Mouse (Mus musculus) myocyte (in vitro differentiated cells): ENCODE results near the gene Lhfpl3. TPM values are rescaled to one million over a fixed set of nuclear protein-coding genes. Genes with fewer than 3 reads are reported as not detected.

ENCODE experiments used
- H3K27me3 ChIP-seq: one replicate; pipeline ENCODE4 v1.6.1; 2011; ENCODE audit not compliant: control insufficient read depth, insufficient read depth, insufficient read length
- H3K36me3 ChIP-seq: one replicate; pipeline ENCODE4 v1.6.1; 2011; ENCODE audit not compliant: control insufficient read depth, insufficient read depth
- H3K4me2 ChIP-seq: one replicate; pipeline ENCODE4 v1.6.1; 2011; ENCODE audit warnings: low read depth, control low read depth
- H3K4me3 ChIP-seq: one replicate; pipeline ENCODE4 v1.5.1; 2011; ENCODE audit warnings: mild to moderate bottlenecking, control low read depth, moderate library complexity
- H3K79me2 ChIP-seq: one replicate; pipeline ENCODE4 v1.6.1; 2011; ENCODE audit not compliant: control insufficient read depth, insufficient read depth
- H3ac ChIP-seq: one replicate; pipeline ENCODE4 v1.6.1; 2011; ENCODE audit not compliant: control insufficient read depth, insufficient read length
- CEBPB ChIP-seq: IDR thresholded peaks from 2 replicates; pipeline ENCODE4 v1.6.1; 2011; ENCODE audit warnings: mild to moderate bottlenecking, moderate library complexity; ENCODE audit not compliant: poor library complexity, insufficient read depth, severe bottlenecking
- E2F4 ChIP-seq: IDR thresholded peaks from one replicate; pipeline ENCODE4 v1.6.1; 2011; ENCODE audit warnings: mild to moderate bottlenecking, control low read depth, moderate library complexity; ENCODE audit not compliant: insufficient read depth
- MAX ChIP-seq: IDR thresholded peaks from one replicate; pipeline ENCODE4 v1.6.1; 2011; ENCODE audit warnings: low read depth, mild to moderate bottlenecking, control low read depth
- MYOD1 ChIP-seq, 3 experiments: IDR thresholded peaks; one replicate each; pipeline ENCODE4 v1.6.1; 2011; ENCODE audit warnings: control low read depth in 2 of 3, low read depth in 2 of 3, mild to moderate bottlenecking in 2 of 3, moderate library complexity in 1 of 3; ENCODE audit not compliant: insufficient read length in 2 of 3, control insufficient read depth in 1 of 3
- MYOG ChIP-seq, 3 experiments: IDR thresholded peaks; one replicate each; pipeline ENCODE4 v1.6.1; 2011; ENCODE audit warnings: control low read depth in 2 of 3, low read depth in 2 of 3, mild to moderate bottlenecking in 2 of 3; ENCODE audit not compliant: insufficient read length in 2 of 3, control insufficient read depth in 1 of 3, insufficient read depth in 1 of 3
- POLR2A ChIP-seq: IDR thresholded peaks from one replicate; pipeline ENCODE4 v1.6.1; 2011; ENCODE audit warnings: low read depth, mild to moderate bottlenecking, control low read depth, moderate library complexity; ENCODE audit not compliant: insufficient read length
- POLR2AphosphoS2 ChIP-seq: IDR thresholded peaks from one replicate; pipeline ENCODE4 v1.6.1; 2011; ENCODE audit warnings: low read depth, control low read depth; ENCODE audit not compliant: insufficient read length
- REST ChIP-seq: IDR thresholded peaks from one replicate; pipeline ENCODE4 v1.6.1; 2011; ENCODE audit warnings: mild to moderate bottlenecking, control low read depth, moderate library complexity; ENCODE audit not compliant: insufficient read depth, insufficient read length
- SRF ChIP-seq: IDR thresholded peaks from one replicate; pipeline ENCODE4 v1.6.1; 2011; ENCODE audit warnings: low read depth; ENCODE audit not compliant: control insufficient read depth, insufficient read length
- TCF12 ChIP-seq: IDR thresholded peaks from one replicate; pipeline ENCODE4 v1.6.1; 2011; ENCODE audit warnings: mild to moderate bottlenecking, control low read depth; ENCODE audit not compliant: poor library complexity, insufficient read depth, severe bottlenecking
- TCF3 ChIP-seq: IDR thresholded peaks from one replicate; pipeline ENCODE4 v1.6.1; 2011; ENCODE audit warnings: low read depth, control low read depth; ENCODE audit not compliant: insufficient read length
- USF1 ChIP-seq: IDR thresholded peaks from one replicate; pipeline ENCODE4 v1.6.1; 2011; ENCODE audit warnings: low read depth, mild to moderate bottlenecking, control low read depth, moderate library complexity
- polyA plus RNA-seq: library from polyadenylated mRNA; unstranded; fragments of >200 nt; fragmentation: generic; extraction: Trizol; gene quantifications from one replicate; pipeline ENCODE4 v1.2.1, GENCODE M21; 2012; ENCODE audit warnings: missing spikeins

Gene Lhfpl3
- polyA plus RNA-seq, 1 experiment: 0.01 TPM

DNA sequence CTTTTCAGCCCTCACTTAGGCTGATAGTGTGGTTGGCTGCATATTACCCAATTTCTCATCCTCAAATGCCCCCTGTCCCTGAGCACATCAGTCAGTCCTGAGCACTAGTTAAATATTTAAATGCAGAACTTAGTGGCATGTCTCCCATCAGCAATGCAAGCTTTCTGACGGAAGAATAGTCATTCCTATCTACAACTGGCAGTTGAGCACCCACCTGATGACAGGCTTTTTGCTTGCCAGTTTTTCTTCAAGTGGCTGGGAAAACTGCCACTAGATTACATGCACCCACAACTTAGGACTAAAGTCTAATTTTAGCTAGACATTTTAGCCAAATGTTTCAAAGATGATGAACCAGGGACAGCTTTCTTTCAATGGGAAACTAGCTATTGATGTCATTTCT lies 260.3 kb downstream of the Lhfpl3 start:
- TF ChIP-seq E2F4 (no peak), REST (no peak), CEBPB (no peak), MYOG (IDR thresholded peaks at IDR 0.05; ENCODE audit: control insufficient read depth in 1 of 3, insufficient read depth in 1 of 3, insufficient read length in 2 of 3, low read depth in 2 of 3) (no peak), TCF12 (no peak), SRF (no peak), POLR2A (no peak), MYOD1 (IDR thresholded peaks at IDR 0.05; ENCODE audit: control insufficient read depth in 1 of 3, insufficient read length in 2 of 3, low read depth in 2 of 3) (no peak), MAX (no peak), USF1 (no peak), TCF3 (no peak), POLR2AphosphoS2 (no peak)
- Histone ChIP-seq H3K36me3 (no peaks in the 10 kb centered on the region), H3K4me3 (no peak overlapping the region), H3K4me2 (no peak overlapping the region), H3ac (no peak overlapping the region), H3K27me3 (no peaks in the 10 kb centered on the region), H3K79me2 (no peaks in the 10 kb centered on the region)

DNA sequence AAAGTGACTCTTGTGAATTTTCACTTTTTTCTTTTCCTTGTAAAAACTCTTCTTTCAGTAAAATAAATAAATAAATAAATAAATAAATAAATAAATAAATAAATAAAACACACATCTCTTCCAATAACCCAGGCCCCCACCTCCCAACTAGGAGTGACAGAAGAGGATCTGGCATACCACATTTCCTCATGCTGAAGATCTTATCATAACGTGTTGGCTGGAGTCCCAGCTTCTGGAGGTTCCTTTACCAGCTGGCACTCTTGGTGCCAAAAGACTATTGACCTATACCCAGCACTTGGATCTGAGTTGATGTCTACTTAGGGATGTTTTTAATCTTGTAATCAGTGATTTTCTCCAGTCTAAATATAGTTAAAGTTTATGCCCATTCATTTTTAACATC lies 264.6 kb downstream of the Lhfpl3 start:
- Histone ChIP-seq H3ac (no peak overlapping the region), H3K36me3 (no peaks in the 10 kb centered on the region), H3K27me3 (no peaks in the 10 kb centered on the region), H3K79me2 (no peaks in the 10 kb centered on the region), H3K4me2 (no peak overlapping the region), H3K4me3 (no peak overlapping the region)
- TF ChIP-seq SRF (no peak), REST (no peak), MYOG (IDR thresholded peaks at IDR 0.05; ENCODE audit: control insufficient read depth in 1 of 3, insufficient read depth in 1 of 3, insufficient read length in 2 of 3, low read depth in 2 of 3) (no peak), POLR2A (no peak), E2F4 (no peak), TCF12 (no peak), MAX (no peak), POLR2AphosphoS2 (no peak), TCF3 (no peak), USF1 (no peak), MYOD1 (IDR thresholded peaks at IDR 0.05; ENCODE audit: control insufficient read depth in 1 of 3, insufficient read length in 2 of 3, low read depth in 2 of 3) (no peak), CEBPB (no peak)

DNA sequence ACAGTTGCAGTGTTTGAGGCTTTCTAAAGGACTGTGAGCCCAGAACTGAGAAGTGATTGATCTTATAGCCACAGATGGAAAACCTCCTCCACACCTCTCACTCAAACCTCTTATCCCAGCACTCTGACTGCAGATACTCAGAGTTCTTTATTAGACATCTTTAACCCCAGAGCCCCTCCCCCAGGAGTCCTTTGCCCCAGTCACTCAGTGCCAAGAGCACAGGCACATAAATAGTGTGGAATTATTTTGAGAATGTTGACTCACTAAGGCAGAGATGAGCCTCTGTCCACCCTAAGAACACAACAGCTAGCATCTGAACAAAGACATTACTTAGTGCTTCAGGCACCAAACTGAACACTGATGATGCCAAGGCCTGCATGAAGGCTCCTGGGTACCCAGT lies 268.1 kb downstream of the Lhfpl3 start:
- no peak overlapping the region for H3ac ChIP-seq
- H3K4me2 ChIP-seq: no peak overlapping the region
- TF ChIP-seq REST (no peak), POLR2AphosphoS2 (no peak), SRF (no peak), MAX (no peak), POLR2A (no peak), E2F4 (no peak), TCF3 (no peak), USF1 (no peak)
- no peaks in the 10 kb centered on the region for H3K27me3 ChIP-seq
- H3K4me3 ChIP-seq: no peak overlapping the region
- no peaks in the 10 kb centered on the region for H3K36me3 ChIP-seq
- H3K79me2 ChIP-seq: no peaks in the 10 kb centered on the region

DNA sequence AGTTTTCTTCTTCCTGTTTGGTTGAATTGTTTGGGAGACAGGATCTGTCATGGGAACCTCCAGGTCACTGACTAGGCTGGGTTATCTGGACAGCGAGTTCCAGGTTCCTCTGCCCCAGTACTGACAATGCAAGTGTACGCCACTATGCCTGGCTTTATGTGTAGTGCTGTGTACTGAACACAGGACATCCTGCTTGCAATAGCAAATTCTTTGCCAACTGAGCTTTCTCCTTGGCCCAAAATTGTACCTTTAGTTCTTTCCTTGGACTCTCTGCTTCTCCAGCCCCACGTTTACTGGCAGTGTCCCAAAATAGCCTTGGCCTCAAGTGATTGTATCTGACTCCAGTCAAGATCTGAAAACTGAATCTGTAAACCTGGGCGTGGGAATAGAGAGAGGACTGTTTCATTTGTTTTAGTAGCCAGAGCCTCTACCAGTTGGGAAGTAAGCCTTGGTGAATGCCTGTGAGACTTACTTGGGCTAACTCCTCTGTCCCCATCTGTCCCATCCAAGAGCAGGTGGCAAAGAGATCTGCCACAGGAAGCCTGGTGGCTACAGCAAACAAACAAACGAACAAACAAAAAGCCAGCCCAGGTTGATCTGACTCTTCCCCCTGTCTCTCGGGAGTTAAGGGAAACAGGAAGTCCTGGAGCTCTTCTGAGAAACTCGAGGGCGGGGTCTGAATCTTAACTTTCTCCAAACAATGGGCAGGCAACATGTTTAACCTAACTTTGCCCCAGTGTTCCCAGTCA lies 269.9 kb downstream of the Lhfpl3 start:
- no peak overlapping the region for H3K4me3 ChIP-seq
- no peak overlapping the region for H3ac ChIP-seq
- no peaks in the 10 kb centered on the region for H3K27me3 ChIP-seq
- no peaks in the 10 kb centered on the region for H3K79me2 ChIP-seq
- no peaks in the 10 kb centered on the region for H3K36me3 ChIP-seq
- no peak overlapping the region for H3K4me2 ChIP-seq
- TF ChIP-seq POLR2A: no peak
- TF ChIP-seq CEBPB: no peak
- TF ChIP-seq MYOD1 (IDR thresholded peaks at IDR 0.05; ENCODE audit: control insufficient read depth in 1 of 3, insufficient read length in 2 of 3, low read depth in 2 of 3): no peak
- no peak for TF ChIP-seq USF1
- TF ChIP-seq SRF: no peak
- no peak for TF ChIP-seq MYOG (IDR thresholded peaks at IDR 0.05; ENCODE audit: control insufficient read depth in 1 of 3, insufficient read depth in 1 of 3, insufficient read length in 2 of 3, low read depth in 2 of 3)
- no peak for TF ChIP-seq E2F4
- TF ChIP-seq MAX: no peak
- no peak for TF ChIP-seq REST
- no peak for TF ChIP-seq POLR2AphosphoS2
- TF ChIP-seq TCF3: no peak
- no peak for TF ChIP-seq TCF12
